Mouse (Mus musculus) C2C12 (cell line): ENCODE data around the gene Rnf17. TPM values are rescaled to one million over a fixed set of nuclear protein-coding genes. Genes with fewer than 3 reads are reported as not detected.

Experiments used
- H3K27me3 ChIP-seq: one replicate; pipeline ENCODE4 v1.6.1; 2011; ENCODE audit not compliant: control insufficient read depth, insufficient read depth, insufficient read length
- H3K36me3 ChIP-seq: one replicate; pipeline ENCODE4 v1.6.1; 2011; ENCODE audit not compliant: control insufficient read depth, insufficient read depth
- H3K4me3 ChIP-seq: one replicate; pipeline ENCODE4 v1.5.1; 2011; ENCODE audit warnings: mild to moderate bottlenecking, control low read depth; ENCODE audit not compliant: poor library complexity, insufficient read depth, severe bottlenecking
- H3K79me2 ChIP-seq: one replicate; pipeline ENCODE4 v1.6.1; 2011; ENCODE audit not compliant: control insufficient read depth, insufficient read depth
- H3K79me3 ChIP-seq: one replicate; pipeline ENCODE4 v1.6.1; 2011; ENCODE audit warnings: low read depth, control low read depth
- H3ac ChIP-seq: one replicate; pipeline ENCODE3; 2011; ENCODE audit warnings: low read depth; ENCODE audit not compliant: control insufficient read depth, insufficient read length
- CEBPB ChIP-seq: IDR thresholded peaks from one replicate; pipeline ENCODE4 v1.6.1; 2011; ENCODE audit warnings: low read depth, mild to moderate bottlenecking, control low read depth, moderate library complexity
- CTCF ChIP-seq: IDR thresholded peaks from one replicate; pipeline ENCODE4 v1.5.1; 2011; ENCODE audit not compliant: control insufficient read depth, insufficient read depth, insufficient read length
- FOSL1 ChIP-seq: IDR thresholded peaks from one replicate; pipeline ENCODE4 v1.8.0; 2011; ENCODE audit warnings: mild to moderate bottlenecking, low read length; ENCODE audit not compliant: poor library complexity, insufficient read depth, severe bottlenecking
- MAX ChIP-seq: IDR thresholded peaks from one replicate; pipeline ENCODE4 v1.6.1; 2011; ENCODE audit warnings: mild to moderate bottlenecking, control low read depth
- MYOD1 ChIP-seq: IDR thresholded peaks from one replicate; pipeline ENCODE4 v1.6.1; 2011; ENCODE audit warnings: low read depth; ENCODE audit not compliant: control insufficient read depth, insufficient read length
- MYOG ChIP-seq: IDR thresholded peaks from one replicate; pipeline ENCODE4 v1.6.1; 2011; ENCODE audit not compliant: control insufficient read depth, insufficient read length; ENCODE audit errors: extremely low read depth
- USF1 ChIP-seq: IDR thresholded peaks from one replicate; pipeline ENCODE4 v1.6.1; 2011; ENCODE audit warnings: low read depth, mild to moderate bottlenecking, control low read depth, moderate library complexity
- polyA plus RNA-seq: library from polyadenylated mRNA; unstranded; fragments of >200 nt; fragmentation: generic; extraction: Trizol; gene quantifications from one replicate; pipeline ENCODE4 v1.2.1, GENCODE M21; 2012; ENCODE audit warnings: missing spikeins

Gene Rnf17
- polyA plus RNA-seq, 1 experiment = not detected

DNA sequence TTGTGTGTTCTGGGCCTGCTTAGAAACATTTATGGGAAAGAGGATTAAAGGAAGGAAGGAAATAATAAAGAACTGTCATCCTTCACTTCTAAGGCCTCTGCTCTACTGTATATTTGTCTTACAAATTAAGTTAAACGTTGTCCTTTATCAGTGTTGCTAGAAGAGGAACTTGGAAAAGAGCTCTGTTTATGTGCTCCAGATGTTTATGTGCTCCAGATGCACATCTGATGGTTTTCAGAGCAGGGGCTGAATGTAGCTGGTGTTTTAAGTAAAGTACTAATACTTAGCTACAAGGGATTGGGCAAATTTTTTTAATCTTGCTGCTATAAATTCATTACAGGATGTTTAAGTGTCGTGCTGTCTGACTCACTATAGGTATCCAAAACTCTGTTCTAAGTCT lies 59.7 kb downstream of the Rnf17 start:
- no peaks in the 10 kb centered on the region for H3K36me3 ChIP-seq
- no peaks in the 10 kb centered on the region for H3K27me3 ChIP-seq
- no peak overlapping the region for H3K4me3 ChIP-seq
- no peak overlapping the region for H3ac ChIP-seq
- no peaks in the 10 kb centered on the region for H3K79me2 ChIP-seq
- no peaks in the 10 kb centered on the region for H3K79me3 ChIP-seq
- TF ChIP-seq MAX = no peak
- no peak for TF ChIP-seq MYOG

DNA sequence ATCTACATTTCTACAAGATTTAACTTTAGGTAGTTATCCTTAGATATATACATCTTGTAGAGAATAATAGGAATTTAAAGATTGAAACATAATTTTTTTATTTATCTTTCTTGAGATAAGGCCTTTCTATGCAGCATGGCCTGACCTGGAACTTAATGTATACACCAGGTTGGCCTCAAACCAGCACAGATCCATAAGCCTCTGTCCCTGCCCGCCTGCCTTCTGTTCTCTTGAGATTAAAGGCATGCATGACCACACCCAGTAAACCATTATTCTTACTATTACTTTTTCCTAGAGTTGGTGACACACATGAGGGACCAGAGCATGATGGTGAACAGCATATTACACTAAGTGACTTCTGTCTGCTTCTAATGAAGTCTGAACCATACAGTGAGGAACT lies 60.3 kb downstream of the Rnf17 start:
- Histone ChIP-seq H3K36me3 (no peaks in the 10 kb centered on the region), H3K79me3 (no peaks in the 10 kb centered on the region), H3ac (no peak overlapping the region), H3K27me3 (no peaks in the 10 kb centered on the region), H3K79me2 (no peaks in the 10 kb centered on the region), H3K4me3 (no peak overlapping the region)
- TF ChIP-seq CTCF (no peak), USF1 (no peak), MAX (no peak), FOSL1 (no peak), MYOD1 (no peak), CEBPB (no peak), MYOG (no peak)

DNA sequence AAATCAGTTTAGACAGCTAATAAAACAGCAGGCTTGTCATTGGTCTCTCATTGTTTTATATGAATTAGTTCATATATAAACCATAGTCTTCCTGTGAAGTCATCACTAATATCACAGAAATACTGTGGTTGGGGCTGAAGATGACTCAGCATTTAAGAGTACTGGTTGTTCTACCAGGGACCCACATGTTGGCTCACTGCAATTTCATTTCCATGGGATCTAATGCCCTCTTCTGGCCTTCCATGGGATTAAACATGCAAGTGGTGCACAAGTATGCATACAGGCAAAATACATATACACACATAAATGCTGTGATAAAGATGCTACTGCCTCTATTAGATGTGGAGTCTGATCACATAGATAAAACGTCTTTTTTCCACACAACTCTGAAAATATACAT lies 65.8 kb downstream of the Rnf17 start:
- H3K79me2 ChIP-seq = no peaks in the 10 kb centered on the region
- no peaks in the 10 kb centered on the region for H3K36me3 ChIP-seq
- TF ChIP-seq MYOD1 (no peak), CTCF (no peak), USF1 (no peak), MYOG (no peak), FOSL1 (no peak), CEBPB (no peak)
- no peaks in the 10 kb centered on the region for H3K79me3 ChIP-seq
- H3ac ChIP-seq = no peak overlapping the region
- no peak overlapping the region for H3K4me3 ChIP-seq
- H3K27me3 ChIP-seq = no peaks in the 10 kb centered on the region

DNA sequence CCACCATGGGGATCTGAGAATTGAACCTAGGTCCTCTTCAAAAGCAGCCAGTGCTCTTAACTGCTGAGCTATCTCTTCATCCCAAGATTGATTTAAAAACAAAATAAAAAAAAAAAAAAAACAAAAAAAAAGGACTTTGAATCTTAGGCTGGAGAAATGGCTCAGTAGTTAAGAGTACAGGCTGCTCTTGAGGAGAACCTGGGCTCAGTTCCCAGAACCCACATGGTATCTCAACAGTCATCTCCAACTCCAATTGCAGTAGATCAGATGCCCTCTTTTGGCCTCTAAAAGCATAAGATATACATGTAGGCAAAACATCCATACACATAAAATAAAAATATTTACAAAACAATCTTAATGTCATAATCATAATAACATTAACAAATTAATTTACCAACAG lies 87.4 kb downstream of the Rnf17 start:
- Histone ChIP-seq H3K4me3 (no peak overlapping the region), H3K36me3 (no peaks in the 10 kb centered on the region), H3K79me2 (no peaks in the 10 kb centered on the region), H3K27me3 (no peaks in the 10 kb centered on the region), H3ac (no peak overlapping the region), H3K79me3 (no peaks in the 10 kb centered on the region)
- TF ChIP-seq FOSL1 (no peak), CTCF (no peak), MYOD1 (no peak), MAX (no peak), USF1 (no peak), MYOG (no peak), CEBPB (no peak)

DNA sequence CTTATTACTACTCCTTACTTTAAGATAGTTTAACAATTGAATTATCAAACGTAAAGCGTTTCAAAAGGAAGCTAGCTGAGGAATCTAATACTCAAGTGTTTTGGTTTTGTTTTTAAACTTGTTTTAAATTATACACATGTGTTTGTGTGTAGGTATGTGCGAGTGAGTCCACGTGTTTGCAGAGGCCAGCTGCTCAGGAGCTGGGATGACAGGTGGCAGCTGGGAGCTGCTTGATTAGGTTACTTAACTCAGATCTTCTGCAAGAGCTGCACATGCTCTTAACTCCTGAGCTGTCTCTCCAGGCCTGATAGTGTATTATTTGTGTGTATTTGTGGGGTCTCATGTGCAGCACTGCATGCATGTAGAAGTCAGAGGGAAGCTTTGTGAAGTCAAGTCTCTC lies 100.0 kb downstream of the Rnf17 start:
- Histone ChIP-seq H3K4me3 (no peak overlapping the region), H3K27me3 (peaks cover 4% of the 10 kb centered on the region), H3ac (no peak overlapping the region), H3K79me2 (no peaks in the 10 kb centered on the region), H3K36me3 (no peaks in the 10 kb centered on the region), H3K79me3 (no peaks in the 10 kb centered on the region)
- TF ChIP-seq CEBPB (no peak), MYOG (no peak), USF1 (no peak), CTCF (no peak)

DNA sequence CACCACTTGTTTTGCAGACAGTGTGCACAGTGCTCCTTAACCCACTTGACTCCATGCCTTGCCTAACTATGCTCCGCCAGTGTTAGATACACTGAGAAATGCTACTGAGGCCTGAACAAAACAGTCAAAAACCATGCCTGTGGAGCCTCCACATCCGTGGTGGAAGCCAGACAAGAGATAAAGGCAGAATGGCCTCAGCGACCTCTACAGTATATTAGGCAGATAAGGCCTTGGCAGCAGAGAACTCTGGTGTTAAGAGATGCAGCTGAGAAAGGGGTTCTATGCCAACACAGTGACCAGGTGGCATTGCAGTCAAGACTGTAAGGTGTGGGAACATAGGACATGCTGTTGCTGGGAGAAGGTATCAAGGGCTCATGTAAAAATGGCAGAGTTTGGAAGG lies 104.4 kb downstream of the Rnf17 start:
- TF ChIP-seq CEBPB = no peak
- TF ChIP-seq MYOG = no peak
- no peak for TF ChIP-seq USF1
- no peak for TF ChIP-seq MYOD1
- TF ChIP-seq CTCF = no peak
- TF ChIP-seq FOSL1 = no peak
- no peak for TF ChIP-seq MAX
- H3K79me3 ChIP-seq = no peaks in the 10 kb centered on the region

More for the DNA sequence above, 104.4 kb downstream of the Rnf17 start:
- H3K79me2 ChIP-seq = no peaks in the 10 kb centered on the region
- no peaks in the 10 kb centered on the region for H3K36me3 ChIP-seq
- no peaks in the 10 kb centered on the region for H3K27me3 ChIP-seq
- H3K4me3 ChIP-seq = no peak overlapping the region
- H3ac ChIP-seq = no peak overlapping the region
